Comparison of ENCODE assay signal across 8 mouse cellular contexts in genomic region chr16:91081508-91081907, GRCm38 (mm10). TPM values are rescaled to one million over a fixed set of nuclear protein-coding genes. Genes with fewer than 3 reads are reported as not detected.
DNase-seq lines count a peak whose midpoint lies in the region; ATAC-seq and TF ChIP-seq lines count a peak whose summit lies in the region.
"Had no signal": no experiment of that assay in that cellular context is flagged by ENCODE, and none has a peak within 500 bp of the region (broad histone marks: within the 10 kb centered on the region; RNA-seq: fewer than 3 reads in every experiment).

No protein-coding gene starts in this region.

- no peak overlapping the region for H3K4me3 ChIP-seq in MEL (ENCODE audit: control insufficient read depth in 1 of 2, insufficient read depth in 1 of 2, low read depth in 2 of 2, low read length in 2 of 2)
- no peak overlapping the region for H3K4me3 ChIP-seq in bone marrow macrophage, adult 2 months (ENCODE audit: insufficient read depth, low read length)
- H3K4me3 ChIP-seq: lung, embryonic 15.5 days had no signal

- peak; percentile 84 for ATAC-seq in erythroblast, adult 5-6 weeks (replicated peaks; ENCODE audit: low FRiP score, poor library complexity, severe bottlenecking)
- peak; percentile 86 for ATAC-seq in megakaryocyte-erythroid progenitor cell, adult 5-6 weeks (replicated peaks; ENCODE audit: low FRiP score, low TSS enrichment, poor library complexity, severe bottlenecking)

- TF ChIP-seq CTCF in MEL (IDR thresholded peaks at IDR 0.05 in 2 of 3, conservative IDR thresholded peaks at IDR 0.05 in 1 of 3; ENCODE audit: control insufficient read depth in 1 of 3, insufficient read depth in 1 of 3, low read depth in 2 of 3, low read length in 3 of 3, poor library complexity in 1 of 3, severe bottlenecking in 1 of 3), result peak; percentile 44 to 83 (median 78); a peak in 5 of 6 replicates
- 0 out of 2 replicates have a peak, but pooled peaks have one; percentile 31 for TF ChIP-seq CTCF in bone marrow macrophage, adult 2 months (IDR thresholded peaks at IDR 0.05; ENCODE audit: low read depth, low read length)

- intact Hi-C loops in heart, postnatal 25 days (cut with DNase I), result loop anchor here (1.0 kb wide), 2 partner anchors 233 to 271 kb away; no protein-coding TSS in a partner anchor

- peaks cover 7 to 10% of the 10 kb centered on the region in 2 experiments for H3K4me1 ChIP-seq in MEL (ENCODE audit: control insufficient read depth in 1 of 2, insufficient read depth in 2 of 2, low read length in 2 of 2)
- peaks cover 8% of the 10 kb centered on the region; the same call in 1 of the 2 replicates for H3K4me1 ChIP-seq in bone marrow macrophage, adult 2 months (ENCODE audit: control insufficient read depth, insufficient read depth, low read length)

- H3K27ac ChIP-seq in MEL (ENCODE audit: control insufficient read depth, low read depth, low read length), result no peak overlapping the region
- no peak overlapping the region for H3K27ac ChIP-seq in bone marrow macrophage, adult 2 months (ENCODE audit: insufficient read depth, low read depth, low read length)
- H3K27ac ChIP-seq: lung, embryonic 15.5 days had no signal

- no peak overlapping the region for H3K9ac ChIP-seq in MEL (ENCODE audit: control insufficient read depth, low read depth, low read length, poor library complexity, severe bottlenecking)
- H3K9ac ChIP-seq: lung, embryonic 15.5 days had no signal

- no peaks in the 10 kb centered on the region for H3K79me2 ChIP-seq in MEL (ENCODE audit: control insufficient read depth, insufficient read depth, low read length, poor library complexity)

- TF ChIP-seq POLR2A in MEL (IDR thresholded peaks at IDR 0.05; ENCODE audit: control insufficient read depth in 1 of 2, insufficient read depth in 1 of 2, low read depth in 1 of 2, low read length in 2 of 2, poor library complexity in 1 of 2), result no peak
- TF ChIP-seq POLR2A in bone marrow macrophage, adult 2 months (IDR thresholded peaks at IDR 0.05; ENCODE audit: borderline replicate concordance, low read depth, low read length), result no peak

- no peaks in the 10 kb centered on the region for H3K27me3 ChIP-seq in MEL (ENCODE audit: control insufficient read depth in 1 of 2, insufficient read depth in 2 of 2, low read length in 2 of 2)

- peak; percentile 91 for TF ChIP-seq RAD21 in MEL (IDR thresholded peaks at IDR 0.05; ENCODE audit: low read depth, low read length)

- peak; percentile 89 for DNase-seq in MEL (ENCODE audit: low read depth, low spot score)
- DNase-seq in heart, postnatal 25 days (ENCODE audit: low spot score), result peak; percentile 16
- peak; percentile 77 to 80 for DNase-seq in left cerebral cortex, adult 18-20 months (ENCODE audit: low spot score in 2 of 2)
- DNase-seq in right cerebral cortex, postnatal 25 days, result peak; percentile 63

- H3K36me3 ChIP-seq in MEL (ENCODE audit: control insufficient read depth in 1 of 2, insufficient read depth in 2 of 2, low read length in 2 of 2), result peaks cover 0 to 3% of the 10 kb centered on the region in 2 experiments; a peak in 2 of 4 replicates
- H3K36me3 ChIP-seq: lung, embryonic 15.5 days had no signal

- TF ChIP-seq EP300 in MEL (IDR thresholded peaks at IDR 0.05; ENCODE audit: low read depth in 1 of 2, low read length in 2 of 2), result no peak

- no peaks in the 10 kb centered on the region for H3K9me3 ChIP-seq in MEL (replicated peaks; ENCODE audit: insufficient read depth, low read length)
- H3K9me3 ChIP-seq: lung, embryonic 15.5 days had no signal

TF ChIP-seq in MEL, 35 proteins besides CTCF, POLR2A, EP300 and RAD21:
- TF ChIP-seq POLR2AphosphoS2 (IDR thresholded peaks at IDR 0.05; ENCODE audit: low read length) (no peak), SMC3 (IDR thresholded peaks at IDR 0.05; ENCODE audit: low read depth, low read length) (peak; percentile 90), NELFE (IDR thresholded peaks at IDR 0.05; ENCODE audit: low read depth, low read length) (no peak), JUND (IDR thresholded peaks at IDR 0.05; ENCODE audit: low read depth, low read length) (peak; percentile 98), MEF2A (IDR thresholded peaks at IDR 0.05; ENCODE audit: extremely low read depth, insufficient replicate concordance, low read depth, low read length, poor library complexity, severe bottlenecking) (no peak), ETS1 (IDR thresholded peaks at IDR 0.05; ENCODE audit: low read depth, low read length) (0 out of 2 replicates have a peak, but pooled peaks have one; percentile 11), SIN3A (IDR thresholded peaks at IDR 0.05; ENCODE audit: low read length) (peak; percentile 37; the same call in 1 of the 2 replicates), ZC3H11A (IDR thresholded peaks at IDR 0.05; ENCODE audit: low read depth, low read length) (peak; percentile 97), CHD2 (IDR thresholded peaks at IDR 0.05; ENCODE audit: low read length) (no peak)

RNA-seq across cellular contexts. Expression of gene 4932438H23Rik, which starts 13.4 kb away (rescaled TPM):
- not detected in 2 replicates for total RNA-seq in MEL (2012; rRNA removed)
- not detected for polyA plus RNA-seq in MEL (2012; ENCODE audit: insufficient read depth in 1 of 2, insufficient read length in 2 of 2, low read depth in 1 of 2, low replicate concordance in 2 of 2, missing spikeins in 1 of 2)
- polyA plus RNA-seq in bone marrow macrophage, adult 2 months (2012; ENCODE audit: insufficient read depth, insufficient read length, missing spikeins), result not detected in 2 replicates
- total RNA-seq in erythroblast, adult 5-6 weeks (2015; ENCODE audit: low replicate concordance), result not detected in 2 replicates
- not detected in 2 replicates for total RNA-seq in erythroblast, adult 5-6 weeks (2017; ENCODE audit: low replicate concordance)
- total RNA-seq in heart, postnatal 25 days (2021), result not detected
- 1 to 10 TPM in 1 of 2 experiments, under 1 TPM in 1; 0.75 to 1.1 TPM for total RNA-seq in left cerebral cortex, adult 18-20 months (2021)
- total RNA-seq in megakaryocyte-erythroid progenitor cell, adult 5-6 weeks (2014; fragmentation: Nextera tagmentation), result not detected in 2 replicates
- not detected in 2 replicates for total RNA-seq in megakaryocyte-erythroid progenitor cell, adult 5-6 weeks (2017)

RNA-seq across cellular contexts. Expression of gene Paxbp1, which starts 37.2 kb away (rescaled TPM):
- 23.8 and 26.3 TPM in 2 replicates for total RNA-seq in MEL (2012; rRNA removed)
- 10 to 100 TPM in 1 of 2 experiments, not detected in 1; 49.6 TPM for polyA plus RNA-seq in MEL (2012; ENCODE audit: insufficient read depth in 1 of 2, insufficient read length in 2 of 2, low read depth in 1 of 2, low replicate concordance in 2 of 2, missing spikeins in 1 of 2)
- polyA plus RNA-seq in bone marrow macrophage, adult 2 months (2012; ENCODE audit: insufficient read depth, insufficient read length, missing spikeins), result 91.7 and 108 TPM in 2 replicates
- 30.9 and 35.5 TPM in 2 replicates for total RNA-seq in erythroblast, adult 5-6 weeks (2015; ENCODE audit: low replicate concordance)
- total RNA-seq in erythroblast, adult 5-6 weeks (2017; ENCODE audit: low replicate concordance), result 68.0 and 81.5 TPM in 2 replicates
- 10 to 100 TPM; 15.7 to 16.0 TPM for total RNA-seq in heart, postnatal 25 days (2021)
- 10 to 100 TPM; 56.1 to 59.4 TPM for total RNA-seq in left cerebral cortex, adult 18-20 months (2021)
- total RNA-seq in megakaryocyte-erythroid progenitor cell, adult 5-6 weeks (2014; fragmentation: Nextera tagmentation), result 103 and 125 TPM in 2 replicates
- total RNA-seq in megakaryocyte-erythroid progenitor cell, adult 5-6 weeks (2017), result 85.8 and 94.4 TPM in 2 replicates

Comparison
In these comparisons a context has a peak if more than half of its experiments do, and no peak if none do; other contexts are left out.
1. DNase-seq: peak in every context shown above with its lines; median percentile 89 in MEL; 78 in left cerebral cortex, adult 18-20 months; 63 in right cerebral cortex, postnatal 25 days; 16 in heart, postnatal 25 days.